Mouse (Mus musculus): ENCODE data around the gene Ccdc82. TPM values are rescaled to one million over a fixed set of nuclear protein-coding genes. Genes with fewer than 3 reads are reported as not detected.

Ccdc82 gene
- polyA plus RNA-seq, 1 experiment, result 0.70 TPM

DNA sequence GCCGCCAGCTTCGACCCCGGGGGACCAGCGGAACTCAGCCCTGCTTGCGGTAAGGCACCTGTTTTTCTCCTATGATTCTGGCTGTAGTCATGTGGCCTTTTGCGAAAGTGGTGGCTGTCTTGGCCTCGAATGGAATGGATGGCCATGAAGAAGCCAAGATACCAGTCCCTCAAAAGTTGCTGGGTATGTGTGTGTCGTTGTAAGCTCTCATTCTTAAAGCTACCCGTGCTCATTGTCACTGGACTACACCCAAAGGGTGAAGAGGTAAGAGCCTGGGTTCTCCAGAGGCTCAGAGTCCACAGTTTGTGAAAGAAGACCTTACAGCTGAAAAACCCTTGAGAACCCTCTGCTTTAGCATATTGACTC, 51.7 kb downstream of the Ccdc82 start:
- Histone ChIP-seq H3K4me3 (replicated peaks) (peak overlapping the region; percentile 94), H3K9me3 (no peaks in the 10 kb centered on the region), H3K36me3 (replicated peaks; ENCODE audit: low read length) (no peaks in the 10 kb centered on the region), H3K4me1 (peaks cover 64% of the 10 kb centered on the region), H3K27me3 (replicated peaks) (peaks cover 5% of the 10 kb centered on the region)
- TF ChIP-seq FLI1 (IDR thresholded peaks at IDR 0.05; ENCODE audit: low read length) (no peak), GATA1 (IDR thresholded peaks at IDR 0.05; ENCODE audit: borderline replicate concordance, low read length) (no peak)

DNA sequence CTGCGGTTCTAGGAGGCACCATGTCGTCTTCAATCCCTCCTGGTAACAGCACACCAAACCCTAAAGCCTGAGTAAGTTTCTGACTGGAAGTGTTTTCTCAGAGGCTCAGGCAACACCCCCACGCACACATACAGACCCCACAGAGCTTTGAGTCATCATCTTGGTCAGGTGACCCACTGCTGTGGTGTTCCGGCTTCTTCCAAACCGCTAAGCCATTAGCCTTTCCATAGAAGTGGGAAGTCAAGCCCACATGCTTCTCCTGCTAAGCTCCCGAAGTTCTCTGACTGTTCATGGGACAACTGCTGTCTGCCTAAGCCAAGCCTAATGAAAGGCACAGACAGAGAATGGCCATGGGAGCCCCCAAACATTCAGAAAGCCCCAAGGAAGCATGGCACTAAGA, 52.4 kb downstream of the Ccdc82 start:
- TF ChIP-seq FLI1 (IDR thresholded peaks at IDR 0.05; ENCODE audit: low read length) (no peak), GATA1 (IDR thresholded peaks at IDR 0.05; ENCODE audit: borderline replicate concordance, low read length) (no peak)
- H3K4me3 ChIP-seq (replicated peaks), result no peak overlapping the region
- peaks cover 71% of the 10 kb centered on the region for H3K4me1 ChIP-seq

GRCm38 (mm10) chr9:13300041-13300441, 53.3 kb downstream of the Ccdc82 start:
- no peaks in the 10 kb centered on the region for H3K36me3 ChIP-seq (replicated peaks; ENCODE audit: low read length)
- no peak overlapping the region for H3K4me3 ChIP-seq (replicated peaks)
- H3K27me3 ChIP-seq (replicated peaks), result peaks cover 5% of the 10 kb centered on the region
- TF ChIP-seq GATA1 (IDR thresholded peaks at IDR 0.05; ENCODE audit: borderline replicate concordance, low read length) (no peak), FLI1 (IDR thresholded peaks at IDR 0.05; ENCODE audit: low read length) (no peak)
- peaks cover 77% of the 10 kb centered on the region for H3K4me1 ChIP-seq
- H3K9me3 ChIP-seq, result no peaks in the 10 kb centered on the region

More for the DNA sequence above, 52.4 kb downstream of the Ccdc82 start:
- Histone ChIP-seq H3K9me3 (no peaks in the 10 kb centered on the region), H3K36me3 (replicated peaks; ENCODE audit: low read length) (no peaks in the 10 kb centered on the region), H3K27me3 (replicated peaks) (peaks cover 5% of the 10 kb centered on the region)

GRCm38 (mm10) chr9:13300891-13301782, 54.4 kb downstream of the Ccdc82 start:
- no peaks in the 10 kb centered on the region for H3K9me3 ChIP-seq
- H3K27me3 ChIP-seq (replicated peaks), result peaks cover 5% of the 10 kb centered on the region
- TF ChIP-seq GATA1 (IDR thresholded peaks at IDR 0.05; ENCODE audit: borderline replicate concordance, low read length) (no peak), FLI1 (IDR thresholded peaks at IDR 0.05; ENCODE audit: low read length) (no peak)
- no peaks in the 10 kb centered on the region for H3K36me3 ChIP-seq (replicated peaks; ENCODE audit: low read length)
- peaks cover 79% of the 10 kb centered on the region for H3K4me1 ChIP-seq
- no peak overlapping the region for H3K4me3 ChIP-seq (replicated peaks)

- Histone ChIP-seq H3K9me3 (no peaks in the 10 kb centered on the region), H3K36me3 (replicated peaks; ENCODE audit: low read length) (no peaks in the 10 kb centered on the region), H3K4me3 (replicated peaks) (no peak overlapping the region), H3K27me3 (replicated peaks) (peaks cover 5% of the 10 kb centered on the region), H3K4me1 (peaks cover 88% of the 10 kb centered on the region)
- TF ChIP-seq GATA1 (IDR thresholded peaks at IDR 0.05; ENCODE audit: borderline replicate concordance, low read length), result no peak
- TF ChIP-seq FLI1 (IDR thresholded peaks at IDR 0.05; ENCODE audit: low read length), result no peak
These were observed 55.5 kb downstream of the Ccdc82 start for GRCm38 (mm10) chr9:13302183-13302825.

- Histone ChIP-seq H3K4me1 (peaks cover 80% of the 10 kb centered on the region), H3K36me3 (replicated peaks; ENCODE audit: low read length) (no peaks in the 10 kb centered on the region), H3K9me3 (no peaks in the 10 kb centered on the region), H3K27me3 (replicated peaks) (peaks cover 2% of the 10 kb centered on the region), H3K4me3 (replicated peaks) (peak overlapping the region; percentile 88)
- no peak for TF ChIP-seq FLI1 (IDR thresholded peaks at IDR 0.05; ENCODE audit: low read length)
- no peak for TF ChIP-seq GATA1 (IDR thresholded peaks at IDR 0.05; ENCODE audit: borderline replicate concordance, low read length)
These were observed 56.5 kb downstream of the Ccdc82 start for GRCm38 (mm10) chr9:13303099-13303771.

DNA sequence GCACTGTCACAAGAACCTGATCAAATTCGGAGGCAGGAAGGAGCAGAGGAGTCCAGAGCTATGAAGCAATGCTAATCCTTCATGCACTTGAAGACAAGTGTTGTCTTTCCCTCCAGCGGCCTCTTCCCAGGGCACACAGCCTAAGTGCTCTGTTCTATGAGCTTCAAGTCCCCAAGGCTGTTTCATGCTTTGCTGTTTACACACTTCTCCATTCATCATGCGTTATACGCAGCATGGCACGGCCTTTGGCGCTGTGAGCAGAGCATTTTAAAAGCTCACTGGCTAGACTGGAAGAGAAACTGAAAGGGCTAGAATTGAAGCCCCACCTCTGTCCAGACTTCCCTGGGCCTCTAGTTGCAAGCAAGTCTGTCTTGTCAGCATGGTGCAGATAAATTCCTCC, 57.2 kb downstream of the Ccdc82 start:
- Histone ChIP-seq H3K4me3 (replicated peaks) (peak overlapping the region; percentile 88), H3K36me3 (replicated peaks; ENCODE audit: low read length) (no peaks in the 10 kb centered on the region), H3K4me1 (peaks cover 73% of the 10 kb centered on the region), H3K27me3 (replicated peaks) (no peaks in the 10 kb centered on the region), H3K9me3 (no peaks in the 10 kb centered on the region)
- TF ChIP-seq GATA1 (IDR thresholded peaks at IDR 0.05; ENCODE audit: borderline replicate concordance, low read length) (no peak), FLI1 (IDR thresholded peaks at IDR 0.05; ENCODE audit: low read length) (no peak)

GRCm38 (mm10) chr9:13306471-13306870, 59.7 kb downstream of the Ccdc82 start:
- TF ChIP-seq GATA1 (IDR thresholded peaks at IDR 0.05; ENCODE audit: borderline replicate concordance, low read length), result no peak
- TF ChIP-seq FLI1 (IDR thresholded peaks at IDR 0.05; ENCODE audit: low read length), result no peak
- Histone ChIP-seq H3K36me3 (replicated peaks; ENCODE audit: low read length) (no peaks in the 10 kb centered on the region), H3K4me1 (peaks cover 68% of the 10 kb centered on the region), H3K4me3 (replicated peaks) (no peak overlapping the region), H3K27me3 (replicated peaks) (no peaks in the 10 kb centered on the region), H3K9me3 (no peaks in the 10 kb centered on the region)

- Histone ChIP-seq H3K4me3 (replicated peaks) (no peak overlapping the region), H3K9me3 (no peaks in the 10 kb centered on the region), H3K36me3 (replicated peaks; ENCODE audit: low read length) (no peaks in the 10 kb centered on the region), H3K4me1 (peaks cover 66% of the 10 kb centered on the region), H3K27me3 (replicated peaks) (no peaks in the 10 kb centered on the region)
- no peak for TF ChIP-seq FLI1 (IDR thresholded peaks at IDR 0.05; ENCODE audit: low read length)
- no peak for TF ChIP-seq GATA1 (IDR thresholded peaks at IDR 0.05; ENCODE audit: borderline replicate concordance, low read length)
These were observed 60.5 kb downstream of the Ccdc82 start for GRCm38 (mm10) chr9:13307226-13307625.

All from megakaryocyte, embryonic 14.5 days (primary cell).